Mouse (Mus musculus): Measurements from ENCODE around the gene Tent4a.

DNA sequence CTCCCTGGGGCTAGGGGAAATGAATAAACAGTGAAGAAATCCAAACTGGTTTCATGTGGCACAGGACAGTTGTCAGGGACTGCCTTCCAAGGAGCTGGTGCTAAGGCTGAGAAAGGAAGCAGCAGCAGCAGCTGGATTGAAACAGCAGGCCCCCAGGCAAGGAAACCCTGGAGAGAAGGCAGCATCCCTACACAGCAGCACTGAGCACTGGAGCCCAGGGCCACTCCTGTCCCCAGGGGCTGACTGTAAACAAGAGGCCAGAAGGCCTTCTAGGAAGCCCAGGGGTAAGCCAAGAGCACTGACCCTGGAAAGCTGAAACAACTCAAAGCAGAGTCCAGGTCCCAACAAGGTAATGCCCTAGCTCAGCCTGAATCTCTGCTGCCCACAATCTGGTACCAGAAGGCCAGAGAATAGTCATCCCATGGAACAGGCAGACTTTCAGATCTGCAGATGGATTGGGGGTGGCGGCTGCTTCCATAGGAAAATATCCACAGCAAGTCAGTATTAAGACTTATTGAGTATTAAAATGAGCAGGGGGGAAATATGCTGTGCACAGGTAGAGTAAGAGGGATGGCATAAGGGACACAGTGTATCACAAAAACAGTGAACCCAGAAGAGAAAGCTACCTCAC, 12.1 kb downstream of the Tent4a start:
- no peak for TF ChIP-seq UBTF (IDR thresholded peaks at IDR 0.05; ENCODE audit: low read depth, low read length)
- no peak for TF ChIP-seq IRF4 (IDR thresholded peaks at IDR 0.05; ENCODE audit: low read depth, low read length)
- TF ChIP-seq POLR2A (IDR thresholded peaks at IDR 0.05; ENCODE audit: low read depth, low read length) = no peak
- no peak for TF ChIP-seq TCF12 (IDR thresholded peaks at IDR 0.05; ENCODE audit: low read depth, low read length)
- TF ChIP-seq MAX (IDR thresholded peaks at IDR 0.05; ENCODE audit: low read length) = no peak

Measured in CH12.LX (cell line).